Mouse (Mus musculus) intestine, embryonic 14.5 days (tissue): ENCODE data around the gene Acap1. TPM values are rescaled to one million over a fixed set of nuclear protein-coding genes. Genes with fewer than 3 reads are reported as not detected.

Source experiments
- ATAC-seq: fragments of 200-750 bp; cut with Nextera tagmentation; replicated peaks from 2 replicates; pipeline ENCODE4 v1.8.0; 2017; ENCODE audit warnings: low read depth, moderate number of reproducible peaks, moderate TSS enrichment, moderate library complexity; ENCODE audit not compliant: low FRiP score, low TSS enrichment
- DNase-seq: peaks from one replicate; pipeline ENCODE4 v3.0.0-alpha.2; 2018; ENCODE audit warnings: low spot score
- H3K27ac ChIP-seq: fragments of 300-500 bp; sonication (generic); 2 replicates; pipeline ENCODE4 v1.5.1; 2014; ENCODE audit warnings: low read depth, mild to moderate bottlenecking, control low read depth
- H3K27me3 ChIP-seq: fragments of 300-500 bp; sonication (generic); replicated peaks from 2 replicates; pipeline ENCODE4 v1.6.1; 2014; ENCODE audit warnings: low read length, control low read depth; ENCODE audit not compliant: control insufficient read depth, insufficient read depth
- H3K36me3 ChIP-seq: fragments of 300-500 bp; sonication (generic); 2 replicates; pipeline ENCODE4 v1.6.1; 2014; ENCODE audit warnings: low read length, control low read depth; ENCODE audit not compliant: control insufficient read depth, insufficient read depth
- H3K4me1 ChIP-seq: fragments of 300-500 bp; sonication (generic); replicated peaks from 2 replicates; pipeline ENCODE4 v1.6.1; 2014; ENCODE audit warnings: low read length, control low read depth, mixed read lengths; ENCODE audit not compliant: control insufficient read depth, insufficient read depth
- H3K4me2 ChIP-seq: fragments of 300-500 bp; sonication (generic); 2 replicates; pipeline ENCODE4 v1.6.1; 2014; ENCODE audit warnings: low read length
- H3K4me3 ChIP-seq: fragments of 300-500 bp; sonication (generic); 2 replicates; pipeline ENCODE4 v1.5.1; 2014; ENCODE audit warnings: low read depth, low read length, control low read depth, mixed read lengths
- H3K9ac ChIP-seq: fragments of 300-500 bp; sonication (generic); 2 replicates; pipeline ENCODE4 v1.6.1; 2014; ENCODE audit warnings: mild to moderate bottlenecking, low read length
- H3K9me3 ChIP-seq: fragments of 300-500 bp; sonication (generic); 2 replicates; pipeline ENCODE4 v1.6.1; 2016; ENCODE audit warnings: low read length, control low read depth; ENCODE audit not compliant: control insufficient read depth
- WGBS: fragments of 180-500 bp; shearing (Covaris S2); extraction: QIAGEN DNeasy Blood & Tissue Kit; methylation state at CpG from one replicate; pipeline ENCODE4 v1.1.7; 2014; 5-methylcytosine and 5-hydroxymethylcytosine counted together
- polyA plus RNA-seq: library from polyadenylated mRNA; unstranded; fragments of >200 nt; fragmentation: Nextera tagmentation; extraction: Ambion mirVana; gene quantifications from 2 replicates; pipeline ENCODE4 v1.2.1, GENCODE M21; 2014

Acap1 gene
- 8.1 and 9.3 TPM in 2 replicates for polyA plus RNA-seq

- 74% methylated on average over 4 of the region's 4 CpGs for WGBS
- no peaks in the 10 kb centered on the region for H3K36me3 ChIP-seq
- ATAC-seq: no peak
Measured at GRCm38 (mm10) chr11:69895291-69895690, at the start of gene Acap1. Gene Acap1, minus strand, starts transcription at chr11:69895539.

GRCm38 (mm10) chr11:69940962-69941361 lies 45.6 kb upstream of the Acap1 start:
- H3K4me3 ChIP-seq: no peak overlapping the region
- H3K4me1 ChIP-seq: peaks cover 14% of the 10 kb centered on the region
- H3K4me2 ChIP-seq: no peak overlapping the region
- peaks cover 21% of the 10 kb centered on the region for H3K36me3 ChIP-seq
- H3K27ac ChIP-seq: no peak overlapping the region
- ATAC-seq (no peak), DNase-seq (no peak)
- H3K9ac ChIP-seq: no peak overlapping the region
- WGBS: 76% methylated on average over 4 of the region's 4 CpGs
- H3K9me3 ChIP-seq: no peaks in the 10 kb centered on the region
- H3K27me3 ChIP-seq: no peaks in the 10 kb centered on the region

More at GRCm38 (mm10) chr11:69895291-69895690, at the start of gene Acap1:
- no peak within 1 kb of the TSS for H3K4me2 ChIP-seq
- no peaks in the 10 kb centered on the region for H3K27me3 ChIP-seq
- no peak within 1 kb of the TSS for H3K27ac ChIP-seq
- H3K9ac ChIP-seq: no peak within 1 kb of the TSS
- H3K4me3 ChIP-seq: no peak within 1 kb of the TSS
- DNase-seq: no peak
- no peaks in the 10 kb centered on the region for H3K9me3 ChIP-seq
- H3K4me1 ChIP-seq: peaks cover 11% of the 10 kb centered on the region

DNA sequence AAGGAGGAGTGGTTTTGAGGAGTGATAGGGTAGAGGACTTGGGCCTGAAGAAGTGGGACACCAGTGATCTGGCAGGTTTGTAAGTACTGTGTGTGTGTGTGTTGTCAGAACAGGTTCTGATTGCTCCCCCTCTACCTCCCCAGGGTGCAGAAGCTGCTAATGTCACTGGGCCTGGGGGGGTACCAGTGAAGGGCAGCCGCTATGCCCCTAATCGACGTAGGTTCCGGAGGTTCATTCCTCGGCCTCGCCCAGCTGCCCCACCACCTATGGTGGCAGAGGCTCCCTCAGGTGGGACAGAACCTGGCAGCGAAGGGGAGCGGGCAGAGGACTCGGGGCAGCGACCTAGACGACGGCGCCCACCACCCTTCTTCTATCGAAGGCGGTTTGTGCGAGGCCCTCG lies 44.4 kb upstream of the Acap1 start:
- DNase-seq (no peak), ATAC-seq (no peak)
- WGBS: 92% methylated on average over 17 of the region's 17 CpGs
- H3K36me3 ChIP-seq: peaks cover 15% of the 10 kb centered on the region
- no peak overlapping the region for H3K27ac ChIP-seq
- no peak overlapping the region for H3K4me2 ChIP-seq
- no peak overlapping the region for H3K9ac ChIP-seq
- H3K4me3 ChIP-seq: no peak overlapping the region
- H3K9me3 ChIP-seq: no peaks in the 10 kb centered on the region
- H3K27me3 ChIP-seq: no peaks in the 10 kb centered on the region
- H3K4me1 ChIP-seq: peaks cover 15% of the 10 kb centered on the region

DNA sequence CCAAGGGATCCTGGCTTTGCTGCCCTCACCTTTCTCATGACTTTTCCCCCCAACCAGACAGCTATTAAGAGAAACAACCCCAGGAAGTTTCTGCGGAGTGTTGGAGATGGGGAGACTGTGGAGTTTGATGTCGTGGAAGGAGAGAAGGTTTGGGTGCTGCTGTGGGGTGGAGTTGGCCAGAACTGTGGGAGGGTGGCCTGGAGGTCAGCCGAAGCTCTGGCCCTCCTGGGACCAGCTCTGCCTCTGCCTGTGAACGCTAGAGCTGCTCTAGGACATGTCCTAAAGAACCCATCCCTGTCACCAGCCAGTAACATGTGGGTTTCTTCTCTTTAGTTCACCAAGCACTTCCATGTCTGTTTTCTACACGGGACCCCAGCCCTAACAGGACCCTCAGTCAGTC lies 43.8 kb upstream of the Acap1 start:
- ATAC-seq (no peak), DNase-seq (no peak)
- Histone ChIP-seq H3K27ac (no peak overlapping the region), H3K4me3 (no peak overlapping the region), H3K9ac (no peak overlapping the region), H3K9me3 (no peaks in the 10 kb centered on the region), H3K27me3 (no peaks in the 10 kb centered on the region), H3K4me1 (peaks cover 15% of the 10 kb centered on the region), H3K4me2 (no peak overlapping the region), H3K36me3 (peaks cover 9% of the 10 kb centered on the region)
- WGBS: 68% methylated on average over 5 of the region's 5 CpGs

GRCm38 (mm10) chr11:69938401-69938979 lies 43.2 kb upstream of the Acap1 start:
- Histone ChIP-seq H3K9ac (no peak overlapping the region), H3K9me3 (no peaks in the 10 kb centered on the region), H3K27ac (no peak overlapping the region), H3K4me2 (no peak overlapping the region), H3K4me3 (no peak overlapping the region), H3K27me3 (no peaks in the 10 kb centered on the region), H3K4me1 (peaks cover 15% of the 10 kb centered on the region), H3K36me3 (peaks cover 4% of the 10 kb centered on the region; the same call in 1 of the 2 replicates)
- WGBS: 30% methylated on average over 9 of the region's 9 CpGs
- DNase-seq (no peak), ATAC-seq (no peak)

GRCm38 (mm10) chr11:69937834-69938233 lies 42.5 kb upstream of the Acap1 start:
- Histone ChIP-seq H3K4me2 (no peak overlapping the region), H3K27ac (no peak overlapping the region), H3K36me3 (peaks cover under 1% of the 10 kb centered on the region; the same call in 1 of the 2 replicates), H3K4me3 (no peak overlapping the region), H3K9me3 (no peaks in the 10 kb centered on the region), H3K27me3 (no peaks in the 10 kb centered on the region), H3K9ac (no peak overlapping the region), H3K4me1 (peaks cover 15% of the 10 kb centered on the region)
- ATAC-seq (no peak), DNase-seq (no peak)
- WGBS: 76% methylated on average over 5 of the region's 5 CpGs

DNA sequence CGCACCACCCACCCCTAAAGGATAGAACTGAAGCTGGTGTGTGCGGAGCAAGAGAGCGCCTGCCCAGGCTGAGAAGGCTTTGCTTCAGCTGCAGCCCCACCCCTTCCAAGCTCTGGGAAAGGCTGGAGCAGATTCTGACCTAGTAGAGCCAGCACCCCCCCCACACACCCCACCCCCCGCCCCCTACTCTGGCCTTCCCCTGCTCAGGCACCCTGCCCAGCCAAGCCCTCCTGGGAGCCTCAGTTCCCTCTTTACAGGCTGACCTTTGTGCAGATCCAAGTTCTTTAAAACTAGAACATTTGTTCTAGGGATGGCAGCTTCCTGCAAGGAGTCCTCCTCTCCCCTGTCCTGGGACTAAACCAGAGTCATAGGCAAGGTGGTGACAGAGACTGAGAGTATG lies 42.0 kb upstream of the Acap1 start:
- no peak overlapping the region for H3K4me3 ChIP-seq
- H3K4me1 ChIP-seq: peaks cover 15% of the 10 kb centered on the region
- no peaks in the 10 kb centered on the region for H3K27me3 ChIP-seq
- DNase-seq: no peak
- 0 out of 2 replicates have a peak overlapping the region, but pooled peaks have one; percentile 100 for H3K4me2 ChIP-seq
- H3K9ac ChIP-seq: no peak overlapping the region
- no peak for ATAC-seq
- no peak overlapping the region for H3K27ac ChIP-seq
- no peaks in the 10 kb centered on the region for H3K9me3 ChIP-seq
- 42% methylated on average over 4 of the region's 4 CpGs for WGBS
- no peaks in the 10 kb centered on the region; the same call in 1 of the 2 replicates for H3K36me3 ChIP-seq

DNA sequence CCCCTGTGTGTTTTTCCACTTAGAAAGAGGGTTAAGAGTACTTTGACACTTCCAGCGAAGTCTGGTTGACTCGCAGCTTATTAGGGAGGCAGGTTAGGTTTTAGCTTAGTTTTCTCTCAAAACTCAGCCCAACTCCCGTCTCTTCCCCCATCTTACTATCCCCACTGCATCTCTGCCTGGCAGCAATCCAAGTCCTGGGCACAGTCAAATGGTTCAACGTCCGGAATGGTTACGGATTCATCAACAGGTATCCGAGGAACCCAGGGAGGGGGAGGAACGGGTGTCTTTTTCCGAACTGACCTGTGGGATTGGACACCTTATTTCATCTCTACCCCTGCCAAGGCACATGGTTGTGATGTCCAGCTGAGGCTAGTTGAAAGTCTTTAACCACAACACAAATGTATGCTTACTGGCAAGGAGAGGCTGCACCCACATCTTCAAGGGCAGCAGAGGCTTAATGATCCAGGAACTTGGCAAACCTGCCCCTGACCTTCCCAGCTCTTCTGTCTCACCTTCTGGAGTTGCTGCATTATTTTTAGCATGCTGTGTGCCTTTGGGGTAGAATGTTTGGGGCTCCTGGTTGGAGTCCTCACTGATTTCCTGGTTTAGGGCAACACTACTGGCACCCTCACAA lies 41.5 kb upstream of the Acap1 start:
- peak overlapping the region; percentile 47 for H3K4me3 ChIP-seq
- ATAC-seq (no peak), DNase-seq (no peak)
- H3K9ac ChIP-seq: peak overlapping the region; percentile 44; the same call in 1 of the 2 replicates
- WGBS: 33% methylated on average over 9 of the region's 9 CpGs
- H3K4me2 ChIP-seq: peak overlapping the region; percentile 100
- peaks cover 15% of the 10 kb centered on the region for H3K4me1 ChIP-seq
- no peaks in the 10 kb centered on the region for H3K27me3 ChIP-seq
- H3K27ac ChIP-seq: no peak overlapping the region
- no peaks in the 10 kb centered on the region for H3K9me3 ChIP-seq
- no peaks in the 10 kb centered on the region for H3K36me3 ChIP-seq

DNA sequence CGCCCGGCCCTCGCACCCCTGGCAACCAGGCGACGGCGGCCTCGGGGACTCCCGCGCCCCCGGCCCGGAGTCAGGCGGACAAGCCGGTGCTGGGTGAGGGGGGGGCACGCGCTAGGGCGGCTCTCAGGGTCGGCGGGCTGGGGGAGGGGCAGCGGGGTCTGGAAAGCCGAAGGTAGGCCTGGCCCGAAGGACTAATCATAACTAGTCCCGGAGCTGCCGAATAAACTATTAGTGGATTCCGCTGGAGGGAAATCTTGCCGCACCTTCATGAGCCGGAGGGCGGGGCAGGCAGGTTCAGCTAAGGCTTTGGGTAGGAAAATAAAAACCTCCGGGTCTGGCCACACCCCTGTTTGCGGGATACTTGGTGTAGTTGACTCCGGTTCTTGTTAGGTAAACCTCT lies 40.8 kb upstream of the Acap1 start:
- peak; percentile 75 for DNase-seq
- peaks cover 15% of the 10 kb centered on the region for H3K4me1 ChIP-seq
- WGBS: 2% methylated on average over 27 of the region's 30 CpGs
- peak overlapping the region; percentile 47 for H3K4me3 ChIP-seq
- 0 out of 2 replicates have a peak, but pooled peaks have one; percentile 23 for ATAC-seq
- H3K27me3 ChIP-seq: no peaks in the 10 kb centered on the region
- no peaks in the 10 kb centered on the region for H3K9me3 ChIP-seq
- peak overlapping the region; percentile 100 for H3K4me2 ChIP-seq
- no peaks in the 10 kb centered on the region for H3K36me3 ChIP-seq
- H3K27ac ChIP-seq: no peak overlapping the region
- H3K9ac ChIP-seq: peak overlapping the region; percentile 44
